Mouse (Mus musculus): ENCODE results near the gene Slc7a8.

GRCm38 (mm10) chr14:54815737-54816136, 34.0 kb upstream of the Slc7a8 start:
- TF ChIP-seq HCFC1 (IDR thresholded peaks at IDR 0.05; ENCODE audit: borderline replicate concordance, insufficient read depth, low read length) (no peak), ZNF384 (IDR thresholded peaks at IDR 0.05; ENCODE audit: low read depth, low read length) (no peak), CHD2 (IDR thresholded peaks at IDR 0.05; ENCODE audit: low read depth, low read length) (no peak)

Data from ES-E14 (cell line).